8 mouse cellular contexts compared by ENCODE assay signal in genomic region chr7:30314721-30315155, GRCm38 (mm10). TPM values are rescaled to one million over a fixed set of nuclear protein-coding genes. Genes with fewer than 3 reads are reported as not detected.
A peak's percentile ranks its signal among the peaks of the same experiment; 100 is the strongest.
DNase-seq lines count a peak whose midpoint lies in the region; ATAC-seq lines count a peak whose summit lies in the region.

Gene Syne4, plus strand, starts transcription at chr7:30314807.

- H3K9ac ChIP-seq in neural tube, embryonic 13.5 days = peak within 1 kb of the TSS; percentile 34; the same call in 1 of the 2 replicates

- peak; percentile 55 for DNase-seq in cerebellum, adult 9-10 months
- DNase-seq in cerebellum, adult 11 months = no peak
- DNase-seq in retina, embryonic 14.5 days (ENCODE audit: low spot score) = peak; percentile 31
- no peak for DNase-seq in retina, postnatal 1 day
- peak; percentile 52 to 72 for DNase-seq in kidney, postnatal 25 days
- no peak for DNase-seq in frontal cortex, postnatal 25 days (ENCODE audit: low spot score in 2 of 2)
- no peak for DNase-seq in heart, adult 11 months

- peaks cover 55% of the 10 kb centered on the region for H3K36me3 ChIP-seq in neural tube, embryonic 13.5 days

- H3K9me3 ChIP-seq in neural tube, embryonic 13.5 days = no peaks in the 10 kb centered on the region

- ATAC-seq in neural tube, embryonic 13.5 days (ENCODE audit: low read depth) = no peak

- peak within 1 kb of the TSS; percentile 23 for H3K4me3 ChIP-seq in neural tube, embryonic 13.5 days

- no peaks in the 10 kb centered on the region for H3K27me3 ChIP-seq in neural tube, embryonic 13.5 days

- no peak within 1 kb of the TSS for H3K27ac ChIP-seq in neural tube, embryonic 13.5 days (replicated peaks)

- H3K4me2 ChIP-seq in neural tube, embryonic 13.5 days = peak within 1 kb of the TSS; percentile 22

- WGBS in neural tube, embryonic 13.5 days = 3% methylated on average over 9 of the region's 9 CpGs

- H3K4me1 ChIP-seq in neural tube, embryonic 13.5 days (replicated peaks) = peaks cover 14% of the 10 kb centered on the region

RNA-seq across cellular contexts. Expression of gene Syne4, which starts in this region (rescaled TPM):
- polyA plus RNA-seq in neural tube, embryonic 13.5 days (2015; fragmentation: Nextera tagmentation; extraction: Ambion mirVana) = 19.0 and 27.3 TPM in 2 replicates

Comparison
In these comparisons a context has a peak if more than half of its experiments do, and no peak if none do; other contexts are left out.
1. DNase-seq: peak in cerebellum, adult 9-10 months (single experiment), retina, embryonic 14.5 days (single experiment) and kidney, postnatal 25 days (2 of 2); none in cerebellum, adult 11 months (single experiment), retina, postnatal 1 day (single experiment), frontal cortex, postnatal 25 days (0 of 2) and heart, adult 11 months (single experiment).